Mouse (Mus musculus) midbrain, embryonic 14.5 days (tissue): Measurements from ENCODE around the gene Atg4b. TPM values are rescaled to one million over a fixed set of nuclear protein-coding genes. Genes with fewer than 3 reads are reported as not detected.

ENCODE experiments used
- ATAC-seq: fragments of 200-750 bp; cut with Nextera tagmentation; 2 replicates; pipeline ENCODE4 v1.8.0; 2017; ENCODE audit warnings: moderate number of reproducible peaks, moderate library complexity; ENCODE audit not compliant: low FRiP score, low TSS enrichment
- DNase-seq: peaks from one replicate; pipeline ENCODE4 v3.0.0-alpha.2; 2015
- H3K27ac ChIP-seq: fragments of 300-500 bp; sonication (generic); replicated peaks from 2 replicates; pipeline ENCODE4 v1.5.1; 2014; ENCODE audit warnings: mild to moderate bottlenecking, low read depth, low read length, moderate library complexity
- H3K27me3 ChIP-seq: fragments of 300-500 bp; sonication (generic); 2 replicates; pipeline ENCODE4 v1.6.1; 2014; ENCODE audit warnings: low read length, control low read depth, mixed read lengths; ENCODE audit not compliant: control insufficient read depth, insufficient read depth
- H3K36me3 ChIP-seq: fragments of 300-500 bp; sonication (generic); 2 replicates; pipeline ENCODE4 v1.6.1; 2014; ENCODE audit warnings: low read length, control low read depth; ENCODE audit not compliant: control insufficient read depth, insufficient read depth
- H3K4me1 ChIP-seq: fragments of 300-500 bp; sonication (generic); 2 replicates; pipeline ENCODE4 v1.6.1; 2014; ENCODE audit warnings: mild to moderate bottlenecking, antibody characterized with exemption, low read length, control low read depth; ENCODE audit not compliant: control insufficient read depth, insufficient read depth
- H3K4me2 ChIP-seq: fragments of 300-500 bp; sonication (generic); 2 replicates; pipeline ENCODE4 v1.6.1; 2014; ENCODE audit warnings: mild to moderate bottlenecking, low read length, moderate library complexity
- H3K4me3 ChIP-seq: fragments of 300-500 bp; sonication (generic); replicated peaks from 2 replicates; pipeline ENCODE4 v1.5.1; 2014; ENCODE audit warnings: low read depth, low read length
- H3K9ac ChIP-seq: fragments of 300-500 bp; sonication (generic); replicated peaks from 2 replicates; pipeline ENCODE4 v1.6.1; 2014; ENCODE audit warnings: mild to moderate bottlenecking, low read length, moderate library complexity
- H3K9me3 ChIP-seq: fragments of 300-500 bp; sonication (generic); 2 replicates; pipeline ENCODE4 v1.6.1; 2016; ENCODE audit warnings: low read length, control low read depth, mixed read lengths; ENCODE audit not compliant: control insufficient read depth
- WGBS: fragments of 180-500 bp; shearing (Covaris S2); extraction: QIAGEN DNeasy Blood & Tissue Kit; methylation state at CpG from one replicate; pipeline ENCODE4 v1.1.7; 2014; 5-methylcytosine and 5-hydroxymethylcytosine counted together
- polyA plus RNA-seq: library from polyadenylated mRNA; unstranded; fragments of >200 nt; fragmentation: Nextera tagmentation; extraction: Ambion mirVana; gene quantifications from 2 replicates; pipeline ENCODE4 v1.2.1, GENCODE M21; 2014

The Atg4b gene
- polyA plus RNA-seq, 1 experiment from 2014 or later: 102 TPM

DNA sequence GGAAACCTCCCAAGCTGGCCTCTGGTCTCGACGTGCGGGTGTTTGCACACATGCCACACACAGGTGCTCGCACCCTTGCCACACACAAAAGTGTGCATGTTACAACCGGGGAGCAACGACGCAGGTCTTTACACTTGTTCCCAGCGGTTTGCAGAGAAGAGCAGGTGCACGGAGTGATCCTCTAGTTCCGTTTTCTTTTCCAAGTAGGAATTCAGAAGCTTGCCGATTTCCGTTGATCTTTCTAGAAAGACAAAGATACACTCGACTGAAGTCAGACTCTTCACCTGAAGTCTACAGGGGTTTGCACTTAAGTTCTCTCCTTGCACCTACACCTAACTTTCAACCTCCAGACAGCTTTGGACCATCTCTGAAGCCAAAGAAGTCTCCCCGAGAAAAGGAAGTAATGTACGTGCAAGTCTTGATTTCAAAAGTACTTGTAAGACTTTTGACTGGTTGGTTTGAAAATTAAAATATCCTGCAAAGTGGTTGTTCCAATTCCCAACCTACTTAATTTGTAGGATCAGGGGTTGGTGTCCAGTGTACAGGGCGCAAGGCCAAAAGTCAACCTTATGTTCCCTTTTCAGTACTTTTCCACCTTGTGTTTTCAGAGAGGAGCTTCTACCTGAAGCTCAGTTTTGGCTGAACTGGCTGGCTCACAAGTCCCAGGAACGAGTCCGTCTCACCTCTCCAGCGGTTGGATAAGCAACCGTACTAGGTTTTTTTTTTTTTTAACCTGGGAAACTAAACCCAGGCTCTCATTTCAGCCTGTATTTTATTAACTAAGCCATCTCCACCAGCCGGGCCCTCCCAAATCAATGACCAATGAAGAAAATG is 49.6 kb downstream of the Atg4b start:
- Histone ChIP-seq H3K27ac (0 out of 2 replicates have a peak overlapping the region, but pooled peaks have one; percentile 63), H3K9me3 (no peaks in the 10 kb centered on the region), H3K4me1 (peaks cover 21% of the 10 kb centered on the region), H3K4me3 (peak overlapping the region; percentile 70), H3K9ac (peak overlapping the region; percentile 60), H3K27me3 (no peaks in the 10 kb centered on the region), H3K4me2 (peak overlapping the region; percentile 93), H3K36me3 (peaks cover 32% of the 10 kb centered on the region)
- ATAC-seq (no peak), DNase-seq (no peak)
- 80% methylated on average over 21 of the region's 21 CpGs for WGBS

DNA sequence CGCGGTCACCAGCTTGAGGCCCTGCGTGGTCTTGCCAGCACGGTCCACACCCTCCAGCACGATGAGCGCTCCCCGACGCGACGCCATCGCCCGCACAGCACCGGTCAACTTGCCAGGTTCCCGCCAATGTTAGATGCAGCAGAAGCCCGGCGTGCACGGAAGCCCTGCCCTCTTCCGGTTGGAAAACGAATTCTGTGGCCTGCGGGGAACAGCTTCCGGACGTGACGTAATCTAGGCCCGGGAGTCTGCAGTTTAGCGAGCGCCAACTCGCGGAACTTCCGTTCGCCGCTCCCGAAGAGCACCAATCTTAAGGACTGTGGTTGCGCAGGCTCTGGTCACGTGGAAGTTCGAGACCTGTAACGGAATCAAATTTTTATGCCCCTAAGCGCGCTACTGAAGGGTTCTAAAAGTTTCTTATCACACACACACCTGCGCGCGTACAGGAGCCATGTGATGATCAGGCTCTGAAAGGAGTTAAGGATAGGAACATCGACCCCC is 50.5 kb downstream of the Atg4b start, which contains the start of gene Dtymk:
Dtymk (minus strand) TSS at position 194 of the 498 bp plus-strand sequence.
- peak within 1 kb of the TSS; percentile 93 for H3K4me2 ChIP-seq
- peak; percentile 62 for ATAC-seq
- peak within 1 kb of the TSS; percentile 70 for H3K27ac ChIP-seq
- peak within 1 kb of the TSS; percentile 70 for H3K4me3 ChIP-seq
- WGBS: under 1% methylated on average over 42 of the region's 42 CpGs
- DNase-seq: peak; percentile 98
- H3K4me1 ChIP-seq: peaks cover 21% of the 10 kb centered on the region
- H3K36me3 ChIP-seq: peaks cover 40% of the 10 kb centered on the region
- peak within 1 kb of the TSS; percentile 60 for H3K9ac ChIP-seq
- no peaks in the 10 kb centered on the region for H3K9me3 ChIP-seq
- no peaks in the 10 kb centered on the region for H3K27me3 ChIP-seq

DNA sequence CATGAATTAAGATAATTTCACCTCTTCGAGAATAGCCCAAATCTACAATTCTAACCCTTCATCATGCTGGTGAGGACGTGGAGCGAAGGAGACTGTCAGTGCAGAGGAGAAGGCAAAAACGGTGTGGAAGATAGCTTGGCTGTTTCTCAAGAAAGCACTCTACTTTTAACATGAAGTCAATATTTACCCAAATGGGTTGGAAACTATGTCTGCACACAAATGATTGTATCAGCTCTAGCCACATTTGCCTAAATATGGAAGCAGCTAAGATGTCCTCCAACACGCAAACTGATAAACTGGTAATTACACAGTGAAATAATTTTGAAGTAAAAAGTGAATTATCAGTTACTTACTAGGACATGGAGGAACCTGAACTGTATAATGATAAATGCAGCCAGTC is 51.5 kb downstream of the Atg4b start:
- WGBS: 84% methylated on average over 5 of the region's 5 CpGs
- no peak overlapping the region for H3K9ac ChIP-seq

DNA sequence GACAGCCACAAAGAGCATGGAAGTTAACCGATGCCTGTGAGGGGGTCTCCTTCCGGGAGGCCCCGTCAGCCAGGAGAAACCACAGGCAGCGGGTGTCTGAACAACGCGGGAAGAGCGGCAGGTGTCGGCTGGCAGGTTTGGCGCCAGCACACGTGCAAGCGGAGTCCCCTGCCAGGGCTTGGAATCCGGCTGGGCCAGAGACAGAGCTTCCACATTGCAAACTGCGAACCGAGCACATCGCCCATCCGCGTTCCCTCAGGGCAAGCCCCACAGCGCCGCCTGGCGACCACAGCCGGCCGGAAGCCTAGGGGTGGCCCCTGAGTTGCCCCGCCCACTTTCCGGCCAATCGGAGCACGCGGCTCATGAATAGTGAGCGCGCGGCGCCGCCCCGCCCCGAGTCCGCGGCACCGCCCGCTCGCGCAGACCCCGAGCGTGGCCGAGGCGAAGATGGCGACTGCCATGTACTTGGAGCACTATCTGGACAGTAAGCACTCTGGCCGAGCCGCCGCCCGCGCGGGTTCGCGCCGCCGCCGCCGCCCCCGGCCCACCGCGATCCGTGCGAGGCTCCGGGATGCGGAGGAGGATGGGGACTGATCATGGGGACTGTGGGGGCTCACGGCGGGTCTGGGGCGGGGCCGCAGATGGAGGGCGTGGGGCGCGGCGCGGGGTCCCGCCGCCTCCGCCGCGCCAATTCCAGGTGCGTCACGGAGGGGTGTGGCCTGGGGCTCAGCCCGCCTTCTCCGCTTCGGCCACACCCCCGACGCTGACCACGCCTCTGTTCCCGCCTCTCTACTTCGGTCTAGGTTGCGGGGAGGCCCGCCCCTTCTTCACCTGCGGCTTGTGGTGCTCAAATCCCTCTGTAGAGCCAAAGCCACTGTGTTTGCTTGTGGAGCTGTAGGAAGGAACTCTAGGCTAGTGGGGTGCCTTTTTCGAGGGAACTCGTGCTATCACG is 52.5 kb downstream of the Atg4b start, which contains the start of gene Ing5:
Ing5 (plus strand) TSS at position 410 of the 952 bp plus-strand sequence.
- ATAC-seq (peak; percentile 93), DNase-seq (peak; percentile 99)
- Histone ChIP-seq H3K27me3 (no peaks in the 10 kb centered on the region), H3K4me3 (peak within 1 kb of the TSS; percentile 75), H3K36me3 (peaks cover 44% of the 10 kb centered on the region), H3K27ac (peak within 1 kb of the TSS; percentile 98), H3K4me1 (peaks cover 21% of the 10 kb centered on the region), H3K9ac (peak within 1 kb of the TSS; percentile 80), H3K4me2 (peak within 1 kb of the TSS; percentile 93), H3K9me3 (no peaks in the 10 kb centered on the region)
- under 1% methylated on average over 94 of the region's 94 CpGs for WGBS

More for the DNA sequence above, 51.5 kb downstream of the Atg4b start:
- no peak overlapping the region for H3K27ac ChIP-seq
- H3K9me3 ChIP-seq: no peaks in the 10 kb centered on the region
- H3K4me1 ChIP-seq: peaks cover 21% of the 10 kb centered on the region
- peaks cover 42% of the 10 kb centered on the region for H3K36me3 ChIP-seq
- no peak for DNase-seq
- H3K4me2 ChIP-seq: peak overlapping the region; percentile 93
- no peaks in the 10 kb centered on the region for H3K27me3 ChIP-seq
- ATAC-seq: no peak
- H3K4me3 ChIP-seq: peak overlapping the region; percentile 75; the same call in 1 of the 2 replicates

DNA sequence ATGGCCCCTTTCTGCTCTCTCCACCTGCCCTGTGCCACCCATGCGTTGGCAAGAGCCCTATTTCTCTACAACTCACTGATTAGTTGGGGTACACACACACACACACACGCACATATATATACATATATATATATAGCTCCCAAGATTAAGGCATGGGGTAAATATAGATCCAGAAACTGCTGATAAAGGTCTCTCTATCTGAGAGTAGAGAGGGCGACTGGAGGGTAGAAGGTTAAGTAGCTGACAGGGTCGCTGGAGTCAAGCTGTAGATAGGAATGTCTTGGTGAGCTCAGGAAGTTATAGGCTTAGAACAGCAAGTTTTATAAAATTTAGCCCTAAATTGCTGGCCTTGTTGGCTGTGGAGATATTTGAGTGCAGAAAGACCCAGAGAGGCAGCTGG is 53.5 kb downstream of the Atg4b start:
- H3K9ac ChIP-seq: peak overlapping the region; percentile 80; the same call in 1 of the 2 replicates
- ATAC-seq: no peak

DNA sequence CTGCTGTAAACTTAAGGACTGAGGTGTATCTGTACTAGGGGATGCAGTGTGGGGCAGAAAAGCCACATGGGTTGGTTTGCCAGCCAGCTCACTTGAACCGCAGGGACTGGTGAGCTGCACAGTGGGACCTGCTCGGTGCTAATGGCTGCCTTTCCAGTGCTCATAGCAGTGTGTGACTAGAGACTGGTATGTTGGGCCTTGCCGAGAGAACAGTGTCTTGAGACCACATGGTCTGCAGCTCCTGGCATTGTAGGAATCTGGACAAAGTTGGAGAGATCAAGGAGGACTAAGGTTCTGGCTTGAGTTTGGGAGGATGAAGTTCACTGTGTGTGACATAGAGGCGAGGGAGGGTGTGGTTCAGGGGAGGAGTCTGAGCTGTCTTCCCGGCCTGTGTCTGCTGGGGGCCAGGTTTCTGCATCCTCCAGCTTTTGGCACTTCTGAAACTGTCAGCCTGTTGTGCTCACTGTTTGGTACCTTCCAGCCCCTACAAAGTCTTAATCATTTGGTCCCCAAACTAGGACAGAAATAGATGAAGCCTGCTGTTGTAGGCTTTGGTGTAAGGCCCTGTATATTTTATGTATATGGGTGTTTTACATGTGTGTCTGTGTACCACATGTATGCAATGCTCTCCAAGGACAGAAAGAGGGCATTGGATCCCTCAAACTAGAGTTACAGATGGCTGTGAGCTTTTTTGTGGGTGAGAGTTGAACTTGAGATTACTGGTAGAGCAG is 54.1 kb downstream of the Atg4b start:
- Histone ChIP-seq H3K9me3 (no peaks in the 10 kb centered on the region), H3K4me3 (0 out of 2 replicates have a peak overlapping the region, but pooled peaks have one; percentile 75), H3K4me2 (no peak overlapping the region), H3K36me3 (peaks cover 40% of the 10 kb centered on the region), H3K27ac (no peak overlapping the region), H3K4me1 (peaks cover 21% of the 10 kb centered on the region), H3K27me3 (no peaks in the 10 kb centered on the region), H3K9ac (no peak overlapping the region)
- no peak for ATAC-seq
- no peak for DNase-seq
- WGBS: 90% methylated on average over 5 of the region's 5 CpGs

More for the DNA sequence above, 53.5 kb downstream of the Atg4b start:
- Histone ChIP-seq H3K27ac (peak overlapping the region; percentile 98; the same call in 1 of the 2 replicates), H3K4me3 (peak overlapping the region; percentile 75), H3K9me3 (no peaks in the 10 kb centered on the region), H3K4me1 (peaks cover 21% of the 10 kb centered on the region), H3K4me2 (peak overlapping the region; percentile 93), H3K36me3 (peaks cover 41% of the 10 kb centered on the region), H3K27me3 (no peaks in the 10 kb centered on the region)
- DNase-seq: no peak
- 89% methylated on average over 4 of the region's 4 CpGs for WGBS

DNA sequence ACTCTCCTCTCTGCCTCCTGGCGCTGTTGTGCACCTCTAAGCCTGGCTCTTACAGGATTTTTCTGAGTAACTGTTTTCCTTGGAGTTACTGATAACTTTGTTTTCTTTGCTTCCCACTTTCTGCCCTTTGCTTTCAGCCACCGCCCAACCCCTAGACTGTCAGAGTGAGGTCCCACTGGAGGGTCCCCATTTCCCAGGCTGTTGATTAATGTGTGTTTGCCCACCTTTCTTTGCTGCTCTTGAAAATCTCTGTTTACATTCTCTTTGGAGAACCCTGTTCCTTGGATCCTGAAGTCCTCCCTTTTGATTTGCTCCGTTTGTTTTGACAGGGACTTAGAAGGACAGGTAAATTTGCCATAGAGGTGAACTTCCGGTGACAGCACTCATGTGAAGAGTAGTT is 57.6 kb downstream of the Atg4b start:
- Histone ChIP-seq H3K27me3 (no peaks in the 10 kb centered on the region), H3K9me3 (no peaks in the 10 kb centered on the region), H3K9ac (no peak overlapping the region), H3K4me3 (no peak overlapping the region), H3K36me3 (peaks cover 65% of the 10 kb centered on the region), H3K27ac (no peak overlapping the region), H3K4me1 (peaks cover 7% of the 10 kb centered on the region; the same call in 1 of the 2 replicates), H3K4me2 (no peak overlapping the region)
- ATAC-seq: no peak
- 95% methylated on average over 4 of the region's 4 CpGs for whole genome bisulfite sequencing
- DNase-seq: no peak

DNA sequence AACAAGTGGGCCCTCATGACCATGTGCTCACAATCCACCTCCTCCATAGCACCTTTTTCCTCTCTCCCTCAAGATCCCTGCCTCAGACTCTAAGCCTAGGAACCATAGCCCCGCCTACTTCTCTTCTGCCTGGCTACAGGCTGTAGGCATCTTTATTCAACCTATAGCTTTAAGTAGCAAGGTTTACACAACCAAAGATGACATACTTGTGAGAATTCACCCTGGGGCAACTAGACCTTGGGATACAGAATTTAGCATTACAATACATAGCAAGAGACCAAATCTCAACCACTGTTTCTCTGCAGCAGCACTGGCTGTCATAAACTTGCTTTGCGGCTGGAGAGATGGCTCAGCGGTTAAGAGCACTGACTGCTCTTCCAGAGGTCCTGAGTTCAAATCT is 58.7 kb downstream of the Atg4b start:
- H3K27ac ChIP-seq: no peak overlapping the region
- WGBS: 95% methylated on average over 3 of the region's 3 CpGs
- H3K4me2 ChIP-seq: no peak overlapping the region
- no peaks in the 10 kb centered on the region for H3K9me3 ChIP-seq
- H3K4me3 ChIP-seq: no peak overlapping the region
- H3K27me3 ChIP-seq: no peaks in the 10 kb centered on the region
- H3K4me1 ChIP-seq: no peaks in the 10 kb centered on the region
- H3K9ac ChIP-seq: no peak overlapping the region
- no peak for ATAC-seq
- H3K36me3 ChIP-seq: peaks cover 76% of the 10 kb centered on the region
- DNase-seq: no peak
